Mouse (Mus musculus): ENCODE measurements around the gene Med29.

The Med29 gene

DNA sequence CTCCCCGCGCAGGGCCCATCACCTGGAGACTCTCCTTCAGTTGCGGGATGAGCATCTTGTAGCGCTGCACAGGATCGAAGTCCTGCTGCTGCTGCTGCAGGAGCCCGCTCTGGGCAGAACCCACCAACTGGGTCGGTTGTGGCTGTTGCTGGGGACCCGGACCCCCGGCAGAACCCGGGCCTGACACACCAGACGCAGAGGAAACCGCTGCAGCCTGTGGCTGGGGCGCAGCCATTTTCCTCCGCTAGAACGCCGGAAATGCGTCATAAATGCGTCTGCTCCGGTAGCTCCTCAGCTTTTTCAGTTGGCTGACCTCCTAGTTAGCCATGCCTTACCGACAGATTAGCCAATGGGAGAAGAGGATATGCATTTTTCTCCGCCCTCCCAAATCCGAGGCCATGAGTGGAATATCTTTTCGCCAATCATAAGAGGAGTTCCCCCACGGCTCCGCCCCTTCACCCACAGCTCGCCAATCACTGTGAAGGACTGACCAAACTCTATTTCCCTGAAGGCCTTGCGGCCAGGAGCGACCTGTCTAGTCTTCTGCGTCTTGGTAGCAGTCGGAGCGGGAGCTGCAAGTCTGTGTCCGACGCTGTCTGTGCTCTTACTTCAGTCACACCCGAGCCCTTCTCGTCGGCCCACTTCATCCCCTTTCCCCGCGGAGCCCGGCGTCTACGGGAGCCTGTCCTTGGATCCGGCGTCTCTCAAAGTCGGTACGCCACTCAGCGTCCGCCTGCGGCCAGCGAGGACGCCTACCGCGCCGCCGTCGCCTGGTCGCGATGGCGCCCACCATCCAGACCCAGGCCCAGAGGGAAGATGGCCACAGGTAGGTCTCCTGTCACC lies at the start of gene Med29, which contains the start of gene Paf1:
Gene Med29 (minus strand): TSS at position 280 of the 843 bp plus-strand sequence.
Gene Paf1 (plus strand): TSS at position 523 of the 843 bp plus-strand sequence.
- peak; percentile 98 for DNase-seq (ENCODE audit: low spot score)

DNA sequence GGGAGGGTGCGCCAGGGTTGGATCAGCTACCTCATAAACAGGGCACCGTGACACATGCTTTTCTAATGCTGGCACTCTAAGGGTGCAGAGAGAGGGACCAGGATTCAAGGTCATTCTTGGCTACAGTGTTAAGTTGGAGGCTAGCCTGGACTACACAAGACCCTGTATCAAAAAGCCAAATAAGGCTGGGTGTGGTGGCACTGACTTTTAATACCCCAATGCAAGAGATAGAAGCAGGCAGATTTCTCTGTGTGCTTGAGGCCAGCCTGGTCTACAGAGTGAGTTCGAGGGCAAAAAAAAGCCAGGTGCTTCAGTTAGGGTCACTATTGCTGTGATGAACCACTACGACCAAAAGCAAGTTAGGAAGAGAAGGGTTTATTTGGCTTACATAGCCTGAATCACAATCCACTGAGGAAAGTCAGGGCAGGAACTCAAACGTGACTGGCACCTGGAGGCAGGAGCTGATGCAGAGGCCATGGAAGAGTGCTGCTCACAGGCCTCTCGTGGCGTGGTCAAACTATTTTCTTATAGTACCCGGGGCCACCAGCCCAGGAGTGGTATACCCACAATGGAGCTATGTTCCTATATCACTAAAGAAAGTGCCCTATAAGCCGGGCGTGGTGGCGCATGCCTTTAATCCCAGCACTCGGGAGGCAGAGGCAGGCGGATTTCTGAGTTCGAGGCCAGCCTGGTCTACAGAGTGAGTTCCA lies 49.4 kb upstream of the Med29 start:
- no peak for DNase-seq (ENCODE audit: low spot score)

DNA sequence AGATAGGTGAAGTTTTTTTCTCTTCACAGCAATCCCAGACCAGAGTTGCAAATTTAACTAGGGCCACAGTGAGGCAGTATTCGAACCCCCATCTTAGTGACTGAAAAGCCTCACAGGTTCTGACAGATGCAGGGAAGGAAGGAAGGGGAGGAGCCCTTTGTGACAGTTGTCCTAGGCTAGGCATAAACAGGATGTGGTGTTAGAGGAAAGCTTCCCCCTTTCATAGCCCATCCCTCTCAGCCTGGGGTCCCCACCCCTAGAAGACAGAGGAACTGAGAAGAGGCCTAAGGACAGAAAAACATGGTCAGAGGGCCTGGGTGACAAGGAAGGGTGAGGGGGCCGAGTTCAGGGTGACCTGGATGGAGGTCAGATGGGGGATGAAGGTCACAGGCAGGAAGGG lies 48.2 kb upstream of the Med29 start:
- DNase-seq (ENCODE audit: low spot score) = no peak

DNA sequence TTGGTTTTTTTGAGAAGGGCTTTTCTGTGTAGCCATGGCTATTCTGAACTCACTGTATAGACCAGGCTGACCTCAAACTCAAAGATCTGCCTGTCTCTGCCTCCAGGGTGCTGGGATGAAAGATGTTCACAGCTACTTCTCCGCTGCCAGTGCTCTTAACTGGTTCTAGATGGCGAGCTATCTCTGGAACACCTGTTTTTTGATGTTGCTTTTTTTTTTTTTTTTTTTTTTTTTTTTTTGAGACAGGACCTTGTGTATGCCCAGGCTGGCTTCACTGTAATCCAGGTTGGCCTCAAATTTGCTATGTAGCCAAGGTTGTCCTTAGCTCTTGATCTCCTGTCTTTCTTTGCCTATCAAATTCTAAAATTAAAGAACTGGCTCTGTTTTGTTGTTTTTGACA lies 46.3 kb upstream of the Med29 start:
- no peak for DNase-seq (ENCODE audit: low spot score)

DNA sequence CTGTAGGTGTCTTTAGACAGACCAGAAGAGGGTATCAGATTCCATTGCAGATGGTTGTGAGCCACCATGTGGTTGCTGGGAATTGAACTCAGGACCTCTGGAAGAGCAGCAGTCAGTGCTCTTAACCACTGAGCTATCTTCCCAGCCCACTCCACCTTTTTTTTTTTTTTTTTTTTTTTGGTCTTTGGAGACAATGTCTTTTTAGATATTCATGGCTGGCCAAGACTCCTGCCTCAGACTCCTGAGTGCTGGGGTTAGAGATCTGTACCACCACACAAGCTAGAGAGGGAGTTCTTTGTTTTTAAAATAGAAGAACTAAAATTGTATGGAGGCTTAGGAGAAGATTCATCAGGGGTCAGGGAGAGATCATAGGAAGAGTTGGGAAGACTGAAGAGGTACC lies 45.5 kb upstream of the Med29 start:
- DNase-seq (ENCODE audit: low spot score) = no peak

DNA sequence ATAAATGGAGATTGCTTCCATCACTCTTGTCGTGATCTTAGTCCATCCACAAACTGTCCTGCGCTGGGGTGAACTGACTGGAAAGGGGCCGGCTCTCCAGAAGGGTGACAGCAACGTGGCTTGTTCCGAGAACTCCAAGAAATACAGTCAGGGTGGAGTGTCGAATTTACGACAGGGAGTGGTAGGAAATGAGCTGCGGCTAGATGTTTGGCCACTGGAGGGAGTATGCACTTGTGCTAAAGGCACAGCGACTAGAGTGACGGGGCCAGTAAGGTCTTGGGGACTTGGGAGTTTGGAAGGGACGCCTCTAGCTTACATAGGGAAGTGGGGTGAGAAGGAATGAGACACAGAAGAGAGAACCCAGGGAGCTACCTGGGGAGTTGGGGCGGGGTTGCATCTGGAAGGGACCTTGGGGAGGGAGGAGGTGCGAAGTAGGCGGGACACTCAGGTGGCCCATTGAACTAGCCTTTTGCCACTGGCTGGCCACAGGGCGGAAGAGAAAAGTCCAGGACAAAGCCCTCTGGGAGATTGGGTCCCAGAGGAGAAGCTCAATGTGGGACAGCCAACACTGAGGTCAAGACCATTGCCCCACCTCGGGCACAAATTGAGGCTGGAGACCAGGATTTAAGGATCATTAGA lies 44.5 kb upstream of the Med29 start, which contains the start of gene Gmfg:
Gene Gmfg (plus strand): TSS at position 516 of the 639 bp plus-strand sequence.
- peak; percentile 86 for DNase-seq (ENCODE audit: low spot score)

DNA sequence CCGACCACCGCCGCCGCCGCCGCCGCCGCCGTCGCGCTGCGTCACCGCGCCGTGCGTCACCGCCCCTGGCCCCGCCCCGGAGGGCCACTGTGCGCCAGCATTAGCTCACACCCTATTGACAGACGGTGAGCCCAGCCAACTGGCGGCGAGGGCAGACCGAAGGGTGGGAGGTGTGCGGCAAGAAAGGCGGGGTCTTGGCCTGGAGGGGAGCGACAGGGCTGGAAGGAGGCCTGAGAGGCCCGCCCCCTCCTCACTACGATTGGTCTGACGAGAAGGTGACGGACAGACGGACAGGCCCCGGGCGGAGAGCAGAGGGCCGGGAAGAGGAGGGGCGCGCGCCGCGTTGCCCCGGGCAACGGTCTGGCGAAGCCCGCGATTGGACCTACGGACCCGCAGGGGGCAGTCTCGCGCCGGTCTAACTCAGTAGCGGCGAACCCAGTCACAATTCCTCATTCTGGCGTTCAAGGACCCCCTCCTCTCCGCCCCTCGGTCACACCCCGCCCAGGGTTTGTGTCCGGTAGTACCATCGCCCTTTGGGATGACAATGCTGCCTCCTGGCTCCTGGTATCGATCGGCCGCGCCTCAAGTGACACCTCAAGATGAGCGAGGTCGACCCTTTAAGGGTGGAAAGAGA lies 43.9 kb upstream of the Med29 start:
- peak; percentile 99 for DNase-seq (ENCODE audit: low spot score)

DNA sequence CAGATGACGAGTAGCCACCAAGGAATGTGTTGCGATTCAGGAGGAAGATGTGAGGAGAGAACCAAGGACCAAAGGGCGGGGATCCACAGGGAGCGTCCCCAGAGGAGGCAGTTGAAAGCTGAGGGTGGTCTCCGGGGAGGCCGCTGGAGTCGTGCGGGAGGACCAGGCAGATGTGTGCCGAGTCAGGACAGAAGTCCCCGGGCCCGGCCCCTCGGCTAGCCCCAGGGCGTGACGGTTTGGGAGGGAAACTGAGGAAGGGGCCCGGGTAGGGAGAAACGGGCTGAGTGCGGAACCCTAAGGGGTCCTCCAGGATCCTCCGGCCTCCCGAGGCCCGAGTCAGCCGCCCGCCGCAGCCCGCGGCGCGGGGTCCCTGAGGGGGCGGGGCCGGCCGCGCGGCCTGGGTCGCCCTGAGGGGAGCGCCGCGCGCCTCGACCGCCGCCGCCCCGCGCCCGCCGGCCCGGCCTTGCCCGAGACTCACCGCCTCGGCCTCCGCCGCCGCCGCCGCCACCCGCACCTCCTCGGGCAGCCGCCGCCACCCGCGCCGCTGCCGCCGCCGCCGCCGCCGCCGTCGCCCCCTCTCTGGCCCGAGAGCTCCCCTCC lies 43.3 kb upstream of the Med29 start:
- peak; percentile 12 for DNase-seq (ENCODE audit: low spot score)

DNA sequence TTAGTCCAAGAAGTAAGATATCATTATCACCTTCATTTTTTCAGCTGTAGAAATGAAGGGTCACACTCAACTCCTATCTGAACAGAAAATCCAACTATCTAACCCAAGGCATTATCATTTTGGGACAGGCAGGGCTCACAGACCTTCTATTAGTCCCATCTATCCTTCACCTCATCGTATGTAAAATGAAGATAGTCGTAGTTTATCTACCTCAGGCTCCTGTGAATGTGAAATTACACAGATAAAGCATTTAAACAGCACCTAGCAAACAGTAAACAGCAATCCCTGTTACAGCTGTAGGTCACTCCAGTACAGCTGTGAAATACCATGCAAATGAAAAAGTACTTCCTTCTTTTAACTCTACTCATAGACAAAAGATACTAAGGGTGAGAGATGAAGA lies 39.7 kb upstream of the Med29 start:
- DNase-seq (ENCODE audit: low spot score) = no peak

DNA sequence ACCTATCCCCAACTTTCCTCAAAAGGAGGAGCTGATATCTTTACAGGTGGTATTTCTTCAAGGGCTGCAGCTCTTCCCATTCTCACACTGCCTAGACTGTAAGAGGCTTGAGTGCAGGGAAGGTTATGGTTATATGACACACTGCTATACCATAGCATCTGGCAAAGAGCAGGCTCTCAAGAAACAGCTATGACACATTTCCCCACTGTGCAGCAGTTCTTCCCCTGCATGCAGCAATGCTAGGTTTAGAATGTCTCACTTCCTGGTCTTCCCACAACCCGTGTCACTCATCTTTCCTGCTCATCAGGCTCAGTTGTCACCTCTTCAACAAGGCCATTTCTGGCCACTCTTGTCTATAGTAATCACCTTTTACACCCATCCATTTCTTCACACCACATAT lies 38.0 kb upstream of the Med29 start:
- no peak for DNase-seq (ENCODE audit: low spot score)

DNA sequence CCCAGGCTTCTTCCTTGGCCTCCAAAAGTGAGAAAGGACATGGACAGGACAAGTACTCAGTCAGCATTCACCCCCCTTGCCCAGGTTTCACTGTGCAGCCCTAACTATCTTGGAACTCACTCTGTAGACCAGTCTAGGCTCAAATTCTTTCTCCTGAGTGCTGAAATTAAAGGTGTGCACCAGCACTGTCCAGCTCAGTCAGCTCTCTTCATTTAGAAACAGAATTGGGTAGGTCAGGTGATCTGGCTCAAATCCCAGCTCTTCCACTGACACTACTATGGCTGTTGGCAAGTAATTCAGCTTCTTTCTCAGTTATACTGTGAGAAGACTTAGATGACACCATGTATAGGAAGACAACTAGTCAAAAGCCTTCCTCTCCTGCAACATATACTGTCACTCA lies 35.2 kb upstream of the Med29 start:
- no peak for DNase-seq (ENCODE audit: low spot score)

DNA sequence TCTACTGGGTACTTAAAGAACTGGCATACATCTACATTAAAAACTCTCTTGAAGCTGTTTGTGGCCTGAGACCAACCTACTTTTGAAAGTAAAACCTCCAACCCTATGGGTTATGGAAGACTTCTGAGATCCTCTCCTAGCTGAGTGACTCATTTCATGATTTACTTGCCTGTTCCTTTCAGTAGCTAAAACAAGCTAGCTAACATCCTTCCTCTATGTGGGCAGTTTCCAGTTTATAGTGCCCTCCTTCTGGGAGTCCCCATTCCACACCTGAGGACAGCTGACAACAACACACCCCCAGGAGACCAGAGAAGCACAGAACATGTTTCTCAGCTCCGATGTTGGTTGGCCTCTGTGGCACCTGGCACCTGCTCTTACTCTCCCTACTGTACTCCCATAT lies 30.5 kb upstream of the Med29 start:
- no peak for DNase-seq (ENCODE audit: low spot score)

DNA sequence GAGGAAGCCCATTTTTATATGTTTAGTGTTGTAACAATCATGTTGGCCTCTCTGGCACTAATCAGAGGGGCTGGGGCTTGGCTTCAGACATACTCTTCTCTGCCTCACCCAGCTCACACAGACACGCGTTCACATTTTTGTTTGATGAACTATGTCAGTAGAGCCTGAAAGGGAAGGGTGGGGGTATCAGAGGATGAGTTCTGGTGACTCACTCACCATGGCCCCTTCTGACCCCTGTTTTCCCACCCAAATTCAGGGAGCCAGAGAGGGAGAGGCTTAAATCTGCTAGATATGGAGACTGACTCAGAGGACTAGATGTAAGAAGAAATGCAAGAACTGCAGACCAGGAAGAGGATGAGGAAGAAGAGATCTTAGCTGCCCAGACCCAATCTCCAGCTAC lies 26.9 kb upstream of the Med29 start:
- DNase-seq (ENCODE audit: low spot score) = no peak

DNA sequence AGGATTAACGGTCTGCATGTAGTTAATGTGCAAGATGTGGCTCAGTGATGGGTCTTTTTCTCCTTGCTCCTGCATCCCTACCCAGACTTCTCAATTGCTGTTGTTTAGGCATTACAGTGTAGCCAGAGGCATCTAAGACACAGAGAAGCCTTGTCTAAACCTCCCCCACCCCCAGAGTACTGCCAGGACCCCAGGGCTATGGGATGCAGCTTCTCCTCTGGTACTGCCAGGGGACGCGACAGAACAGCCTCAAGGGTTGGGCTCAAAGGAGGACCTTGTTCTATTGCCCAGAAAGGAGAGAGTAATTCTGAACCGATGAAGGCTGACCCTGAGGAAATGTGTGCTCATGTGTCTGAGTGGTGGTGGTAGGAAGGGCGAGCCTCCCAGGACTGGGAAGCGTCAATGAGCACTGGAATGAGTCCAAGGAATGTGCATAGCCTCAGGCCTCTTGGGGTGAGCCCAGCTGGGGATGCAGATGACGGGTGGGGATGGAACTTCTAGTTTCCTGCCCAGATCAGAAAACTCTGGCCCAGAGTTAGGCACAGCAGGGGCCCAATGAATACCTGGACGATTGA lies 25.7 kb upstream of the Med29 start:
- peak; percentile 24 for DNase-seq (ENCODE audit: low spot score)

DNA sequence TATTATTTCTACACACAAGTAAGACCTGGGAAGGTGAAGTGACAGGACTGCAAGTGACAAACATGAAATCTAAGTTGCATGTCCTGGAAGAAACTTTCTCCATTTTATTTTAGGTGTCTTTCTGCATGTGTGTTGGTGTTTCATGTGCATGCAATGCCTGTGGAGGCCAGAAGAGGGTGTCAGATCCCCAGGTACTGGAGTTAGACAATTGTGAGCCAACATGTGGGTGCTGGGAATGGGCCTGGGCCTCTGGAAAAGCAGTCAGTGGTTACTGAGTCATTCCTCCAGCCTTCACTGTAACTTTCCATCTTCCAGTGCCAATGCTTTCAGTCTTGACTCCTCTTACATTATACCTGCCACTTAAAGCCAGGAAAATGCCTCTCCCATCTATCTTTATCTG lies 24.9 kb upstream of the Med29 start:
- no peak for DNase-seq (ENCODE audit: low spot score)

DNA sequence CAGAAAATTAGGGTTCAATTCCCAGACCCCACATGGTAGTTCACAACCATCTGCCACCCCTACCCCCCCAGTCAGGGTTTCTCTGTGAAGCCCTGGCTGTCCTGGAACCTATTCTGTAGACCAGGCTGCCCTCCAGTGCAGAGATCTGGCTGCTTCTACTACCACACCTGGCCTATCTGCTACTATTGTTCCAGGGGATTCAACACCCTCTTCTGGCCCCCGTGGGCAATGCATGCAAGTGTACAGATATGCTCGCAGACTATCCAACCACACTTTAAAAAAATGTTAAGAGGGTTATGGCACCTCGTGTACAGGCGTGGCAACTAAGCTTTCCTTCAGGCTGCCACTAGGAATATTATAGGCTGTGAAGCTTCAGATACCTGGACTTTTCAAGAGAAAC lies 20.3 kb upstream of the Med29 start:
- DNase-seq (ENCODE audit: low spot score) = no peak

DNA sequence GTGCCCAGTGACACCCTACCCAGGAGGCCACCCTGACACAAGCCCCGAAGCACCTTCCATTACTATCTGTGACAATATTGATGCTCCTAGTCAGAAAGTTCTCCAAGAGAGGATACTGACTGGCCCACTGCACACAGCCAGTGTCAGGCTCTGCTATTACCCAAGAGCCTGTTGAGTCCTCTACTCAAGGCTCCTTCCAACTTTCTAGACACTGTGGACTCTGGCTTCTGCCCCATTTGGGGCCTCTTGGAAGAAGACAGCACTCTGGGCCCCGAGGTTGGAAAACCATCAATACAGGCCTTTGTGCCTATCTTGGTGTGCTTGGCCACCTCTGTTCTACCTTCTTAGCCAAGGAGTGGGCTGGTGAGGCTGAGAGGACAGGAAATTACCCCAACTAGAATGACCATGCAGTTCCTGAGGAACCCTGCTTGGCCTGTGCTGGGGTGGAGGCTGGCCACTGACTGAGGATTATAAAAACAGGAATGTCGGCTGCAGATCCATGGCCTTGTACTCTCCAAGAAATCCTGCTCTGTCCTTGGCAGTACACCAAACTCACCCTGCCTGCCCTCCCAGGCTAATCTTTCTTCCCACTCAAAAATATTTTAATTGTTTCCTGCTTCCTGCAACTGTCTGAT lies 18.4 kb upstream of the Med29 start:
- DNase-seq (ENCODE audit: low spot score) = no peak

DNA sequence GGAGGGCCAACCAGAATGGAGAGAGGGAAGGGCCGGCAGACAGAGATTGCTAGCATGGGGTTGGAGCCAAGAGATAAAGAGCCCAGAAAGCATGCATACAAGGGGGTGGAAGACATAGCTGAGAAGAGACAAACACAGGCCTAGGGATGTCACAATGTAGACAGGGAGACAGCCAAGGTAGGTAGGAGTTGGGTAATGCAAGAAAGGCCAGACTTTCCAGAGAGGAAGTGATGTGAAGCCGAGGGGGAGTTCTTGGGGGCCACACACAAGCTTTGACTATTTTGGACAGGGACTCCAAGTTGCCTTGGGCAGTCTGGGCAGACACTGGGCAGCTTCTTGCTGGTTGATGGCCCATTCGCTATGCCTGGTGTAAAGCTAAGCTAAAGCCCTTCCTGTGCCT lies 9.4 kb upstream of the Med29 start:
- DNase-seq (ENCODE audit: low spot score) = no peak

DNA sequence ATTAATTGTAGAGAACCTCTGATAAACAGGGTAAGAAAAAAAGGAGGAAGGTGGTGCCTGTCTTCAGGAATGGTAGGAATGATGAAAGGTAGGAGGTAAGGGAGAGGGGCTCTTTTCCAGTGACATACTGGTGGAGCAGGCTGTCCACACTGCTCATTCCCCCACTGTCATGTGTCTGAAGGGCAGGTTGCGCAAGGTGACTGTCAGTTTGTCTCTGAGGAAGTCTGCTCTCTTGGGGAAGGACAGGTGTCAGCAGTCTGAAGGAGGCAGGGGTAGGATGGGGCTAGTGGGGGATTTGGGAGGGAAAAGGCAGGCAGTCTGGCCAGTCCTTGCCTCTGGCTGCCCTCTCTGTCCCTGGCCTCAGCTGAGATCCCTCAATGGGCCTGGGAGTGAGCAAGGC lies 8.5 kb upstream of the Med29 start:
- DNase-seq (ENCODE audit: low spot score) = no peak

DNA sequence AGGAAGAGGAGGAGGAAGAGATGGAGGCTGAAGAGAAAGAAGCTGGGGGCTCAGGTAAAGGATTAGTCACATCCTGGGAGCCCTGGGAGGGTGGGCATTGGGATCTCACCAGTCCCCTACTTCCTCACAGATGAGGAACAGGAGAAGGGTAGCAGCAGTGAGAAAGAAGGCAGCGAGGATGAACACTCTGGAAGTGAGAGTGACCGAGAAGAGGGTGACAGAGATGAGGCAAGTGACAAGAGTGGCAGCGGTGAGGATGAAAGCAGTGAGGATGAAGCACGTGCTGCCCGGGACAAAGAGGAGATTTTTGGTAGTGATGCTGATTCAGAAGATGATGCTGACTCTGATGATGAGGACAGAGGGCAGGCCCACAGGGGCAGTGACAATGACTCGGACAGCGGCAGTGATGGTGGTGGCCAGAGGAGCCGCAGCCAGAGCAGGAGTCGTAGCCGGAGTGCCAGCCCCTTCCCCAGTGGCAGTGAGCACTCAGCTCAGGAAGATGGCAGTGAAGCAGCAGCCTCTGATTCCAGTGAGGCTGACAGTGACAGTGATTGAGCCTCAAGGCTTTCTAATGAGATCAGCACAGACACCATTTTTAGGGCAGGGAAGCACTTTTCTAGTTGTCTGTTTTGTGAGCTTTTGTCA lies 6.3 kb upstream of the Med29 start:
- DNase-seq (ENCODE audit: low spot score) = no peak

DNA sequence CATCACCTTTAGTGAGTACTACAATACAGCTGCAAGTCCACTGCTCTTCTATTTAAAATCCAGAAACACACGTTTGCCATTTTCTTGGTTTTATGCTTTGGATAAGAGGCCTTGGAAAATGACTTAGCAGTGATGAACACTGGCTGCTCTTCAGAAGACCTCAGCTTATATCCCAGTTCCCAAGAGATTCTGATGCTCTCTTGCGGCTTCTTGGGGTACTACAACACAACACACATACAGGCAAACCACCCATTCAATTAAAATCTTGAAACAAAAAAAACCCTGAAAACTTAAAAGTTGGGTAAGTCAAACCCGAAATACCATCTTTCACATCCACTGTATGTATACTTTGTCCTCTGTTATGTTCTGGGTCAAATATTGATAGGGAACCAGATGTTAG lies 5.5 kb upstream of the Med29 start:
- DNase-seq (ENCODE audit: low spot score) = peak; percentile 59
